ENCODE assay signal across 13 mouse cellular contexts in genomic region chr1:91240685-91241084, GRCm38 (mm10). TPM values are rescaled to one million over a fixed set of nuclear protein-coding genes. Genes with fewer than 3 reads are reported as not detected.
DNase-seq lines count a peak whose midpoint lies in the region; ATAC-seq and TF ChIP-seq lines count a peak whose summit lies in the region.
"Had no signal": no experiment of that assay in that cellular context is flagged by ENCODE, and none has a peak within 500 bp of the region (broad histone marks: within the 10 kb centered on the region; RNA-seq: fewer than 3 reads in every experiment).

No protein-coding gene starts in this region.

- ATAC-seq in intestine, postnatal 0 days = peak; percentile 87
- peak; percentile 94 for ATAC-seq in stomach, postnatal 0 days (ENCODE audit: low FRiP score, low TSS enrichment)
- ATAC-seq: Patski had no signal

- no peak for TF ChIP-seq EP300 in stomach, postnatal 0 days (optimal IDR thresholded peaks at IDR 0.05)

- H3K9me3 ChIP-seq in intestine, postnatal 0 days (ENCODE audit: control insufficient read depth) = no peaks in the 10 kb centered on the region
- H3K9me3 ChIP-seq in stomach, postnatal 0 days (ENCODE audit: control insufficient read depth, low read length) = no peaks in the 10 kb centered on the region
- H3K9me3 ChIP-seq: forebrain, embryonic 10.5 days; limb, embryonic 13.5 days had no signal

- no peaks in the 10 kb centered on the region; the same call in 1 of the 2 replicates for H3K4me1 ChIP-seq in intestine, postnatal 0 days (replicated peaks; ENCODE audit: control insufficient read depth, insufficient read depth, low read length)
- H3K4me1 ChIP-seq in stomach, postnatal 0 days (replicated peaks; ENCODE audit: control insufficient read depth, insufficient read depth) = no peaks in the 10 kb centered on the region
- H3K4me1 ChIP-seq: forebrain, embryonic 10.5 days had no signal

- H3K27me3 ChIP-seq in intestine, postnatal 0 days (replicated peaks; ENCODE audit: control insufficient read depth, insufficient read depth, low read length) = no peaks in the 10 kb centered on the region; the same call in 1 of the 2 replicates
- H3K27me3 ChIP-seq in stomach, postnatal 0 days (ENCODE audit: control insufficient read depth, insufficient read depth, low read length) = no peaks in the 10 kb centered on the region
- H3K27me3 ChIP-seq: limb, embryonic 13.5 days; Patski had no signal

- intact Hi-C loops in heart, postnatal 36 days (cut with DNase I) = no loop called here

- whole genome bisulfite sequencing in intestine, postnatal 0 days = 73% methylated on average over 1 of the region's 1 CpGs
- 64% methylated on average over 1 of the region's 1 CpGs for WGBS in stomach, postnatal 0 days

- no peaks in the 10 kb centered on the region for H3K36me3 ChIP-seq in intestine, postnatal 0 days (ENCODE audit: control insufficient read depth, insufficient read depth)
- H3K36me3 ChIP-seq in stomach, postnatal 0 days (ENCODE audit: control insufficient read depth, insufficient read depth, low read length) = no peaks in the 10 kb centered on the region
- H3K36me3 ChIP-seq: forebrain, embryonic 10.5 days; limb, embryonic 13.5 days had no signal

- H3K4me3 ChIP-seq in intestine, postnatal 0 days (ENCODE audit: low read depth, low read length) = no peak overlapping the region
- H3K4me3 ChIP-seq in stomach, postnatal 0 days (ENCODE audit: low read depth, low read length) = no peak overlapping the region
- H3K4me3 ChIP-seq: forebrain, embryonic 10.5 days; limb, embryonic 13.5 days had no signal

- TF ChIP-seq CTCF in intestine, postnatal 0 days (IDR thresholded peaks at IDR 0.05; ENCODE audit: low read depth) = no peak
- TF ChIP-seq CTCF in stomach, postnatal 0 days (IDR thresholded peaks at IDR 0.05; ENCODE audit: low read depth) = no peak

- no peak overlapping the region for H3K27ac ChIP-seq in intestine, postnatal 0 days (ENCODE audit: low read depth, low read length)
- H3K27ac ChIP-seq in stomach, postnatal 0 days (replicated peaks) = no peak overlapping the region
- H3K27ac ChIP-seq: forebrain, embryonic 10.5 days; limb, embryonic 13.5 days had no signal

- no peak overlapping the region for H3K9ac ChIP-seq in intestine, postnatal 0 days (ENCODE audit: low read depth, low read length)
- no peak overlapping the region for H3K9ac ChIP-seq in stomach, postnatal 0 days (ENCODE audit: low read length)
- H3K9ac ChIP-seq: limb, embryonic 13.5 days had no signal

- no peak overlapping the region for H3K4me2 ChIP-seq in intestine, postnatal 0 days (replicated peaks; ENCODE audit: low read depth)
- no peak overlapping the region for H3K4me2 ChIP-seq in stomach, postnatal 0 days (replicated peaks; ENCODE audit: low read depth)
- H3K4me2 ChIP-seq: limb, embryonic 13.5 days had no signal

- DNase-seq in heart, adult 11 months = peak; percentile 90
- no peak for DNase-seq in heart, postnatal 36 days
- peak; percentile 23 for DNase-seq in urinary bladder, postnatal 14 days (ENCODE audit: low spot score)
- DNase-seq in urinary bladder, postnatal 10 days (ENCODE audit: low spot score) = no peak
- DNase-seq in stomach, postnatal 0 days (ENCODE audit: low spot score) = peak; percentile 71
- no peak for DNase-seq in kidney, postnatal 14 days
- DNase-seq in right cerebral cortex, adult 2 months (ENCODE audit: low spot score in 2 of 2) = no peak
- DNase-seq: gastrocnemius, postnatal 14 days; midbrain, embryonic 14.5 days had no signal

RNA-seq across cellular contexts. Expression of gene Ube2f, which starts 9.4 kb away (rescaled TPM):
- total RNA-seq in heart, postnatal 36 days (2021) = 10 to 100 TPM; 45.1 to 50.0 TPM
- polyA plus RNA-seq in intestine, postnatal 0 days (2015; fragmentation: Nextera tagmentation; extraction: Ambion mirVana) = 55.5 and 57.9 TPM in 2 replicates
- 56.9 and 61.7 TPM in 2 replicates for polyA plus RNA-seq in stomach, postnatal 0 days (2015; fragmentation: Nextera tagmentation; extraction: Ambion mirVana)

RNA-seq across cellular contexts. Expression of gene Scly, which starts 57.5 kb away (rescaled TPM):
- 10 to 100 TPM; 13.9 to 15.1 TPM for total RNA-seq in heart, postnatal 36 days (2021)
- polyA plus RNA-seq in intestine, postnatal 0 days (2015; fragmentation: Nextera tagmentation; extraction: Ambion mirVana) = 20.2 and 23.1 TPM in 2 replicates
- polyA plus RNA-seq in stomach, postnatal 0 days (2015; fragmentation: Nextera tagmentation; extraction: Ambion mirVana) = 8.2 and 8.9 TPM in 2 replicates

Comparison
In these comparisons a context has a peak if more than half of its experiments do, and no peak if none do; other contexts are left out.
1. DNase-seq: peak in heart, adult 11 months (single experiment), urinary bladder, postnatal 14 days (single experiment) and stomach, postnatal 0 days (single experiment); none in heart, postnatal 36 days (0 of 2), urinary bladder, postnatal 10 days (single experiment), kidney, postnatal 14 days (single experiment) and right cerebral cortex, adult 2 months (0 of 2).